9 mouse cellular contexts compared by ENCODE assay signal in the genomic region with DNA sequence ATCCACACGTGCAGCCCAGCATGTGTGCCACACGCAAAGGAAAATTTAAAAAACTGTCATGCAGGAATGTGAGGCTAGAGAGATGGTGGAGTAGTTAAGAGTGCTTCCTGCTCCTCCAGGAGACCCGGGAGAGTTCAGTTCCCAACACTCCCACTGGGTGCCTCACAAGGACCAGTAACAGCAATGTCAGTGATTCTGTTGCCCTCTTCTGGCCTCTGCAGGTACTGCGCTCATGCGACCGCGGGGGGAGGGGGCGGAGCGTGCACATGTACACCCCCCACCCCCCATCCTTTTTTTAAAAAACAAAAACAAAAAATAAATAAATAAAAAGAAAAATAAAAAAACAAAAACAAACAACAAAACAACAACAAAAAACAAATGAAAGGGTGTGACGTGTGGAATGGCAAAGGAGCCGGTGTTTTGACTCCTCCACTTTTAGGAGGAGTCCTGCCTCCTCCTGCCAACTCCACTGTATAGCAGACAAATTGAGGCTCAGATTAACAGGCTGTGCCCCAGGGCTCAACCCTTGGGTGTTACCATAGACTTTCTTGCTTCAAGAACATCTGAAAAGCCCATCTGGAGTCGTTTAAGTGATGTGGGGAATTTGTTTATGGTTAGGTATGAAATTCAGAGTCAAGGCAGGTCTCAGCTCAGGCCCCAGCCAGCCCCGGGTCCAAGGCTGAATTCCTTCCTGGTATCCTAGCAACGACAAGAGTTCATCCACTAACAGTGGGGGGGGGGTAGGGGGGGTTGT. TPM values are rescaled to one million over a fixed set of nuclear protein-coding genes. Genes with fewer than 3 reads are reported as not detected.
DNase-seq lines count a peak whose midpoint lies in the region; TF ChIP-seq lines count a peak whose summit lies in the region.
"Had no signal": no experiment of that assay in that cellular context is flagged by ENCODE, and none has a peak within 500 bp of the region (broad histone marks: within the 10 kb centered on the region; RNA-seq: fewer than 3 reads in every experiment).

No protein-coding gene starts in this region.

- H3K4me3 ChIP-seq in cerebellum, adult 2 months (replicated peaks; ENCODE audit: insufficient read depth, low read depth, low read length): no peak overlapping the region
- H3K4me3 ChIP-seq: liver, embryonic 15.5 days had no signal

- no peaks in the 10 kb centered on the region for H3K27me3 ChIP-seq in cerebellum, adult 2 months (ENCODE audit: control insufficient read depth, insufficient read depth, low read length)
- H3K27me3 ChIP-seq: liver, embryonic 15.5 days had no signal

- TF ChIP-seq CTCF in cerebellum, adult 2 months (IDR thresholded peaks at IDR 0.05; ENCODE audit: borderline replicate concordance, insufficient read depth, low read depth, low read length): peak; percentile 81

- TF ChIP-seq POLR2A in cerebellum, adult 2 months (IDR thresholded peaks at IDR 0.05; ENCODE audit: borderline replicate concordance, insufficient read depth, low read length): no peak

- 5% methylated on average over 14 of the region's 14 CpGs for WGBS in cerebellum, adult 2 months

- H3K4me1 ChIP-seq in cerebellum, adult 2 months (ENCODE audit: control insufficient read depth, insufficient read depth, low read length): no peaks in the 10 kb centered on the region

- DNase-seq in 3134 (ENCODE audit: extremely low read depth, insufficient read length, low spot score) (peak; percentile 82), ES-CJ7 (ENCODE audit: low read depth, low spot score) (peak; percentile 90)
- DNase-seq in cerebellum, adult 2 months: peak; percentile 41 to 64
- DNase-seq in frontal cortex, postnatal 25 days (ENCODE audit: low spot score in 2 of 2): peak; percentile 42 to 58
- peak; percentile 67 to 74 for DNase-seq in kidney, postnatal 25 days
- peak; percentile 70 to 77 for DNase-seq in lung, adult 18-20 months
- DNase-seq in right cerebral cortex, adult 2 months (ENCODE audit: low spot score in 2 of 2): peak; percentile 77 to 79
- peak; percentile 60 to 77 for DNase-seq in urinary bladder, postnatal 4 days (ENCODE audit: low spot score in 2 of 2)

- no peak overlapping the region for H3K27ac ChIP-seq in cerebellum, adult 2 months (ENCODE audit: insufficient read depth, low read length)
- H3K27ac ChIP-seq: liver, embryonic 15.5 days had no signal

RNA-seq across cellular contexts. Expression of a gene that starts 4.0 kb away (rescaled TPM):
- polyA plus RNA-seq in cerebellum, adult 2 months (2012; rRNA removed): not detected in 2 replicates
- polyA plus RNA-seq: liver, embryonic 15.5 days had no signal

RNA-seq across cellular contexts. Expression of a gene that starts 7.3 kb away (rescaled TPM):
- 0.28 TPM in 1 of 2 replicates, not detected in the other for polyA plus RNA-seq in cerebellum, adult 2 months (2012; rRNA removed)

RNA-seq across cellular contexts. Expression of a gene that starts 22.2 kb away (rescaled TPM):
- polyA plus RNA-seq in cerebellum, adult 2 months (2012; rRNA removed): 17.8 and 20.4 TPM in 2 replicates

RNA-seq across cellular contexts. Expression of a gene that starts 22.6 kb away (rescaled TPM):
- polyA plus RNA-seq in cerebellum, adult 2 months (2012; rRNA removed): not detected in 2 replicates
- polyA plus RNA-seq: liver, embryonic 15.5 days had no signal

RNA-seq across cellular contexts. Expression of a gene that starts 35.9 kb away (rescaled TPM):
- 8.6 and 8.9 TPM in 2 replicates for polyA plus RNA-seq in cerebellum, adult 2 months (2012; rRNA removed)
